Mouse (Mus musculus) stomach, adult 2 months (tissue): ENCODE measurements around the gene Gabrb2. TPM values are rescaled to one million over a fixed set of nuclear protein-coding genes. Genes with fewer than 3 reads are reported as not detected.

Experiments
- polyA plus RNA-seq: library from polyadenylated mRNA; depleted of rRNA; stranded (reverse); fragments of >200 nt; gene quantifications from 2 replicates; pipeline ENCODE4 v1.2.3, GENCODE M21; 2012; rRNA removed

The Gabrb2 gene
- polyA plus RNA-seq = 0.02 TPM in 1 of 2 replicates, not detected in the other

GRCm38 (mm10) chr11:42418996-42419782, at the start of gene Gabrb2:
Gabrb2 (plus strand) TSS chr11:42419757.

Other genes with a start within 250 kb of the Gabrb2 start
- gene Gabra1, start 236.8 kb upstream of the Gabrb2 start, polyA plus RNA-seq = 1.6 and 1.9 TPM in 2 replicates
- not detected in 2 replicates for gene Gabra6, start 98.7 kb upstream of the Gabrb2 start, polyA plus RNA-seq